Mouse (Mus musculus): ENCODE results near the gene Heatr5a. TPM values are rescaled to one million over a fixed set of nuclear protein-coding genes. Genes with fewer than 3 reads are reported as not detected.

The Heatr5a gene
- polyA plus RNA-seq, 1 experiment: 13.4 TPM

DNA sequence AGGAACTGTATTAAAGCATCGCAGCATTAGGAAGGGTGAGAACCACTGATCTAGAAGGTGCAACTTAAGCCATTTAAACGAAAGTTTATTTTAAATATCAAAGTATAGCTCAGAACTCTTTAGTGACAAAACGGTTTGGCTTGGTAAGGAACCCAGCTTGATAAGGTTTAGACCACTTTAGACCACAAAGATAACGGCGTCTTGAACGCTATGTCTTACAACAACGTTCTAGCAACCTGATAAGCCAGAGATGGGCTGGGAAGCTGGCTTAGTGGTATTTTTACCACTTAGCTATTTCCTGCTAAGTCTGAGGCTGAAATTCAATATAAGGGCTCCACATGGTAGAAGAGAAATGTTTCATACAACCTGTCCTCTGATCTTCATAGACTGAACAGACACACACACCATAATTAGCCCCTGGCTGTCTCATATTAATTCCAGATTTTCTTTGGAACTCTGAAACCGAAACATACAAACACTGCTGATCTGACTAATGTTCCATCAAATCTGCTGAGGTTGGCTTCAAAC lies 114.3 kb downstream of the Heatr5a start:
- H3K36me3 ChIP-seq (ENCODE audit: control insufficient read depth, insufficient read depth, low read length): no peaks in the 10 kb centered on the region
- H3K27ac ChIP-seq (ENCODE audit: insufficient read depth, low read depth, low read length): no peak overlapping the region
- no peak overlapping the region for H3K4me3 ChIP-seq (ENCODE audit: insufficient read depth, low read depth, low read length)
- TF ChIP-seq POLR2A (IDR thresholded peaks at IDR 0.05; ENCODE audit: low read depth, low read length) (no peak), CTCF (conservative IDR thresholded peaks at IDR 0.05; ENCODE audit: insufficient read depth, insufficient read length, low read depth, low read length) (no peak)
- no peaks in the 10 kb centered on the region for H3K27me3 ChIP-seq (replicated peaks; ENCODE audit: control insufficient read depth, insufficient read depth, low read length)
- H3K4me1 ChIP-seq (ENCODE audit: control insufficient read depth, insufficient read depth, low read length): no peaks in the 10 kb centered on the region
- no peak for DNase-seq
- 86% methylated on average over 8 of the region's 8 CpGs for WGBS

DNA sequence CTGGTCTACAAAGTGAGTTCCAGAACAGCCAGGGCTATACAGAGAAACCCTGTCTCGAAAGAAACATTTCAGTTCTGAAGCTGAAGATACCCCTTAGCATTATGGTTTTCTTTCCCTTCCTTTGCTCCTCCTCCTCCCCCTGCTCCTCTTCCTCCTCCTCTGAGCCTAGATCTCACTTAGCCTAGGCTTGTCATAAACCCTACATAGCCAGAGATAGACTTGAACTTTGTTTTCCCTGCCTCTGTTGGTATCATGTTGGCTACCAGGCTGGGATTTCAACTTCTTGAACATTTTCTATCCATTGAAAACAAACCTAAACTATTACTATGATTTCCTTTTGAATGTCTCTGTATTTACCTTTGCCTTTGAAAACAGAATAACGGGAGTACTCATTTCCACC lies 115.2 kb downstream of the Heatr5a start:
- no peaks in the 10 kb centered on the region for H3K36me3 ChIP-seq (ENCODE audit: control insufficient read depth, insufficient read depth, low read length)
- H3K4me1 ChIP-seq (ENCODE audit: control insufficient read depth, insufficient read depth, low read length): no peaks in the 10 kb centered on the region
- no peak for TF ChIP-seq POLR2A (IDR thresholded peaks at IDR 0.05; ENCODE audit: low read depth, low read length)
- TF ChIP-seq CTCF (conservative IDR thresholded peaks at IDR 0.05; ENCODE audit: insufficient read depth, insufficient read length, low read depth, low read length): no peak
- H3K27me3 ChIP-seq (replicated peaks; ENCODE audit: control insufficient read depth, insufficient read depth, low read length): no peaks in the 10 kb centered on the region
- 94% methylated on average over 2 of the region's 2 CpGs for WGBS
- H3K4me3 ChIP-seq (ENCODE audit: insufficient read depth, low read depth, low read length): no peak overlapping the region
- H3K27ac ChIP-seq (ENCODE audit: insufficient read depth, low read depth, low read length): no peak overlapping the region
- no peak for DNase-seq

DNA sequence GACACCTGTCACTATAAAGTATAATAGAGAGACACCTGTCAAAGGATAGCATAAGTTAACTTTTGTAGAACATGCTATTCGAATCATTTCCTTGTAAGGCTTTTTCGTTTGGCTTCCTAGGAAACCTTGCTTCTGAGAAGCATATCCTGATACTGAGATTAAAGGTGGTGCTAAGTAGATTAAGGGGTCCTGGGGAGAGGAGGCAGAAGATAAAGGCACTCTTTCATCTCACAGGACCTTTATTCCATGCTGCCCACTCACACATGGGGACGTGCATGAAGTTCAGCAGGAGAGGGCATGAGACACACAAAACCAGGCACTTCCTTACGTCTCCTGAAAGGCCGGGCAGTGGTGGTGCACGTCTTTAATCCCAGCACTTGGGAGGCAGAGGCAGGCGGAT lies 115.7 kb downstream of the Heatr5a start:
- no peaks in the 10 kb centered on the region for H3K4me1 ChIP-seq (ENCODE audit: control insufficient read depth, insufficient read depth, low read length)
- H3K4me3 ChIP-seq (ENCODE audit: insufficient read depth, low read depth, low read length): no peak overlapping the region
- DNase-seq: no peak
- TF ChIP-seq CTCF (conservative IDR thresholded peaks at IDR 0.05; ENCODE audit: insufficient read depth, insufficient read length, low read depth, low read length) (no peak), POLR2A (IDR thresholded peaks at IDR 0.05; ENCODE audit: low read depth, low read length) (no peak)
- no peak overlapping the region for H3K27ac ChIP-seq (ENCODE audit: insufficient read depth, low read depth, low read length)
- no peaks in the 10 kb centered on the region for H3K27me3 ChIP-seq (replicated peaks; ENCODE audit: control insufficient read depth, insufficient read depth, low read length)
- 89% methylated on average over 7 of the region's 7 CpGs for whole genome bisulfite sequencing
- no peaks in the 10 kb centered on the region for H3K36me3 ChIP-seq (ENCODE audit: control insufficient read depth, insufficient read depth, low read length)

DNA sequence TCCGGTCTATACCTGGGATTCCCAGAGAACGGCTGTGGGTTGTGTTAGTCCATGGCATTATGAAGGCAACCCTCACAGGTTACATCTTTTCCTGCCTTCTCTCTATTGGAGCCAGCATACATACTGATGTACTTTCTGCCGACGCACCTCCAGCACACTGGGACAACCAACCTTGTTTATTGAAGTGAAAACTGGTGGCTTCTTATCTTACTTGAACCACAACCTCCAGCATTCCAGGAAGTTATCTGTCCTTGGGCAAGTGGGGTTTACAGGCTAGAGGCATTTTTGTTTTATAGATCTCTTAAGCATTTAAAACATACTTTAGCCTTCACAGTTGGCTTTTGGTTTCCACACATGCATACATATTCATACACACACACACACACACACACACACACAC lies 119.5 kb downstream of the Heatr5a start:
- 83% methylated on average over 4 of the region's 4 CpGs for WGBS
- no peak for DNase-seq
- Histone ChIP-seq H3K4me3 (ENCODE audit: insufficient read depth, low read depth, low read length) (no peak overlapping the region), H3K36me3 (ENCODE audit: control insufficient read depth, insufficient read depth, low read length) (no peaks in the 10 kb centered on the region), H3K27me3 (replicated peaks; ENCODE audit: control insufficient read depth, insufficient read depth, low read length) (no peaks in the 10 kb centered on the region), H3K4me1 (ENCODE audit: control insufficient read depth, insufficient read depth, low read length) (no peaks in the 10 kb centered on the region), H3K27ac (ENCODE audit: insufficient read depth, low read depth, low read length) (no peak overlapping the region)
- TF ChIP-seq CTCF (conservative IDR thresholded peaks at IDR 0.05; ENCODE audit: insufficient read depth, insufficient read length, low read depth, low read length) (no peak), POLR2A (IDR thresholded peaks at IDR 0.05; ENCODE audit: low read depth, low read length) (no peak)

DNA sequence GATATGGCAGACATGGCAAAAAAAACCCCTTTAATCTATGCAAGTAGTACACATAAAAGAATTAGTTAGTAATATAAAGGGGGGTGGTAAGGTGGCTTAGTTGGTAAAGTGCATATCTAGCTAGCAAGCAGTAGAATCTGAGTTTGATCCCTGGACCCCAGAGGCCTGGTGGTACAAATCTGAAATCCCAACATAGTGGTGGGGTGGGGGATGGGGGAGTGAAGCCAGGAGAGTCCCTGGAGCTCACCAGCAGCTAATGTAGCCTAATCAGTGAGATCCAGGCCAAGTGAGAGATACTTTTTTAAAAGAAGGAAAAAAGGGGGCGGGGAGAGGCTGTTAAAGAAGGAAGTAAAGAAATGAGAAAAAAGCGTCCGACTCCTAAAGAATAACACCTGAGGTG lies 120.0 kb downstream of the Heatr5a start:
- Histone ChIP-seq H3K36me3 (ENCODE audit: control insufficient read depth, insufficient read depth, low read length) (no peaks in the 10 kb centered on the region), H3K27ac (ENCODE audit: insufficient read depth, low read depth, low read length) (no peak overlapping the region), H3K4me3 (ENCODE audit: insufficient read depth, low read depth, low read length) (no peak overlapping the region), H3K4me1 (ENCODE audit: control insufficient read depth, insufficient read depth, low read length) (no peaks in the 10 kb centered on the region), H3K27me3 (replicated peaks; ENCODE audit: control insufficient read depth, insufficient read depth, low read length) (no peaks in the 10 kb centered on the region)
- TF ChIP-seq CTCF (conservative IDR thresholded peaks at IDR 0.05; ENCODE audit: insufficient read depth, insufficient read length, low read depth, low read length) (no peak), POLR2A (IDR thresholded peaks at IDR 0.05; ENCODE audit: low read depth, low read length) (no peak)
- WGBS: 93% methylated on average over 3 of the region's 3 CpGs
- no peak for DNase-seq

DNA sequence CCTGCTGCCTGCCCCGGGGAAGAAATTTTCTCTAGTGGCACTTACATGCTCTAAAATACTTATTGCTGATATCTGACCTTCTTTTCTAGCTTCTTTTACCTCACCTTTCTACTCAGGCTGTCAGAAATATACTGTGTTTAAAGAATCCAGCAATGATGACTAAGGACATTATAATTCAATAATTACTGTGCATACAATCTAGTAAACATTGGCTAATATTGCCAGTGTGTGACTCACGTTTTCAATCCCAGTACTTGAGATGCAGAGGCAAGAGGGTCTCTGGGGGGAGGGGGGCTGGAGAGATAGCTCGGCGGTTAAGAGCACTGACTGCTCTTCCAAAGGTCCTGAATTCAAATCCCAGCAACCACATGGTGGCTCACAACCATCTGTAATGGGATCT lies 120.8 kb downstream of the Heatr5a start:
- DNase-seq: no peak

DNA sequence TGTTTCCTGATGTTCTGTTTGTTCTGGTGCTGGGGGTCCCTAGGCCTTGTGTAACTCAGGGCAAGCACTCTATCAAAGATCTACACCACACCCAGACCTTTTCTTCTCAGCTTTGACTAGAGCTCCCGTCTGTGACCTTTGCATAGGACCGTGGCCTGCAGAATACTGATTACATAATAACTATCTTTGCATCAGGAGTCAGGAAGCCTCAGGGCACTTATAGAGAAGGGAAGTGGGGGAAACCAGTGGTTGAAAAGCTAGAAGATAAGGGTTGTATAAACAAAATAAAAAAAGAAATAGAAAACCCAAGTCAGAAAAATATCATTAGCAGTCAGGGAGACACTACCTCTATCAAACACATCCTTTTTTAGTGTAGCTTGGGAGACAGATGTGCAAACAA lies 121.2 kb downstream of the Heatr5a start:
- Histone ChIP-seq H3K27ac (ENCODE audit: insufficient read depth, low read depth, low read length) (no peak overlapping the region), H3K4me3 (ENCODE audit: insufficient read depth, low read depth, low read length) (no peak overlapping the region), H3K4me1 (ENCODE audit: control insufficient read depth, insufficient read depth, low read length) (no peaks in the 10 kb centered on the region), H3K27me3 (replicated peaks; ENCODE audit: control insufficient read depth, insufficient read depth, low read length) (no peaks in the 10 kb centered on the region), H3K36me3 (ENCODE audit: control insufficient read depth, insufficient read depth, low read length) (no peaks in the 10 kb centered on the region)
- TF ChIP-seq CTCF (conservative IDR thresholded peaks at IDR 0.05; ENCODE audit: insufficient read depth, insufficient read length, low read depth, low read length) (no peak), POLR2A (IDR thresholded peaks at IDR 0.05; ENCODE audit: low read depth, low read length) (no peak)
- no peak for DNase-seq
- WGBS: 84% methylated on average over 2 of the region's 2 CpGs

More for the DNA sequence above, 120.8 kb downstream of the Heatr5a start:
- WGBS: 87% methylated on average over 4 of the region's 4 CpGs
- Histone ChIP-seq H3K4me3 (ENCODE audit: insufficient read depth, low read depth, low read length) (no peak overlapping the region), H3K36me3 (ENCODE audit: control insufficient read depth, insufficient read depth, low read length) (no peaks in the 10 kb centered on the region), H3K27me3 (replicated peaks; ENCODE audit: control insufficient read depth, insufficient read depth, low read length) (no peaks in the 10 kb centered on the region), H3K27ac (ENCODE audit: insufficient read depth, low read depth, low read length) (no peak overlapping the region), H3K4me1 (ENCODE audit: control insufficient read depth, insufficient read depth, low read length) (no peaks in the 10 kb centered on the region)
- TF ChIP-seq CTCF (conservative IDR thresholded peaks at IDR 0.05; ENCODE audit: insufficient read depth, insufficient read length, low read depth, low read length) (no peak), POLR2A (IDR thresholded peaks at IDR 0.05; ENCODE audit: low read depth, low read length) (no peak)

Measured in kidney, adult 2 months (tissue).